ENCODE assay signal across 9 mouse cellular contexts in genomic region chr3:87408171-87408570, GRCm38 (mm10). TPM values are rescaled to one million over a fixed set of nuclear protein-coding genes. Genes with fewer than 3 reads are reported as not detected.
DNase-seq lines count a peak whose midpoint lies in the region; ATAC-seq lines count a peak whose summit lies in the region.
"Had no signal": no experiment of that assay in that cellular context is flagged by ENCODE, and none has a peak within 500 bp of the region (broad histone marks: within the 10 kb centered on the region; RNA-seq: fewer than 3 reads in every experiment).

No protein-coding gene starts in this region.

- no peak overlapping the region for H3K9ac ChIP-seq in neural tube, embryonic 15.5 days (replicated peaks)
- H3K9ac ChIP-seq: hindbrain, embryonic 15.5 days had no signal

- WGBS in neural tube, embryonic 15.5 days, result 26% methylated on average over 4 of the region's 4 CpGs

- no peaks in the 10 kb centered on the region for H3K36me3 ChIP-seq in neural tube, embryonic 15.5 days
- H3K36me3 ChIP-seq: hindbrain, embryonic 15.5 days had no signal

- no peak overlapping the region for H3K27ac ChIP-seq in neural tube, embryonic 15.5 days (replicated peaks)
- H3K27ac ChIP-seq: hindbrain, embryonic 15.5 days had no signal

- H3K4me2 ChIP-seq in neural tube, embryonic 15.5 days, result no peak overlapping the region
- H3K4me2 ChIP-seq: hindbrain, embryonic 15.5 days had no signal

- H3K4me1 ChIP-seq in neural tube, embryonic 15.5 days, result peaks cover 4% of the 10 kb centered on the region
- H3K4me1 ChIP-seq: hindbrain, embryonic 15.5 days had no signal

- no peaks in the 10 kb centered on the region for H3K27me3 ChIP-seq in neural tube, embryonic 15.5 days (replicated peaks)
- H3K27me3 ChIP-seq: hindbrain, embryonic 15.5 days had no signal

- ATAC-seq in neural tube, embryonic 15.5 days (ENCODE audit: low FRiP score), result no peak
- ATAC-seq in activated CD4-positive, CD25-positive, alpha-beta regulatory T cell, adult 4 months, result peak; percentile 75
- ATAC-seq in inflammation-experienced regulatory T-cells, adult 6 months, result peak; percentile 72

- H3K4me3 ChIP-seq in neural tube, embryonic 15.5 days (replicated peaks), result no peak overlapping the region
- H3K4me3 ChIP-seq: hindbrain, embryonic 15.5 days had no signal

- peak; percentile 16 for DNase-seq in neural tube, embryonic 10.5 days (ENCODE audit: extremely low spot score, low spot score)
- DNase-seq in retina, postnatal 1 day, result peak; percentile 51
- no peak for DNase-seq in cerebellum, adult 11 months
- DNase-seq in heart, adult 11 months, result no peak

- no peaks in the 10 kb centered on the region for H3K9me3 ChIP-seq in neural tube, embryonic 15.5 days (replicated peaks)
- H3K9me3 ChIP-seq: hindbrain, embryonic 15.5 days had no signal

RNA-seq across cellular contexts. Expression of gene Fcrl5, which starts 27.4 kb away (rescaled TPM):
- not detected in 2 replicates for polyA plus RNA-seq in neural tube, embryonic 15.5 days (2015; fragmentation: Nextera tagmentation; extraction: Ambion mirVana)
- not detected for polyA plus RNA-seq in activated CD4-positive, CD25-positive, alpha-beta regulatory T cell, adult 4 months (2017; shearing (Covaris generic))
- under 1 TPM; 0.31 to 0.51 (median 0.39) TPM for polyA plus RNA-seq in inflammation-experienced regulatory T-cells, adult 6 months (2017; shearing (Covaris generic))
- polyA plus RNA-seq: hindbrain, embryonic 15.5 days; stomach, embryonic 16.5 days had no signal

RNA-seq across cellular contexts. Expression of gene Fcrl1, which starts 32.0 kb away (rescaled TPM):
- polyA plus RNA-seq in neural tube, embryonic 15.5 days (2015; fragmentation: Nextera tagmentation; extraction: Ambion mirVana), result 0.12 and 0.29 TPM in 2 replicates
- 10 to 100 TPM; 23.6 to 38.1 TPM for polyA plus RNA-seq in activated CD4-positive, CD25-positive, alpha-beta regulatory T cell, adult 4 months (2017; shearing (Covaris generic))
- polyA plus RNA-seq in inflammation-experienced regulatory T-cells, adult 6 months (2017; shearing (Covaris generic)), result 10 to 100 TPM; 19.6 to 37.1 (median 30.9) TPM

RNA-seq across cellular contexts. Expression of gene Cd5l, which starts 50.5 kb away (rescaled TPM):
- polyA plus RNA-seq in neural tube, embryonic 15.5 days (2015; fragmentation: Nextera tagmentation; extraction: Ambion mirVana), result 0.12 and 0.28 TPM in 2 replicates
- under 1 TPM; 0.46 to 0.49 TPM for polyA plus RNA-seq in activated CD4-positive, CD25-positive, alpha-beta regulatory T cell, adult 4 months (2017; shearing (Covaris generic))
- polyA plus RNA-seq in inflammation-experienced regulatory T-cells, adult 6 months (2017; shearing (Covaris generic)), result under 1 TPM in 2 of 3 experiments, not detected in 1; 0.16 to 0.58 TPM

Comparison
In these comparisons a context has a peak if more than half of its experiments do, and no peak if none do; other contexts are left out.
1. DNase-seq: peak in neural tube, embryonic 10.5 days (single experiment) and retina, postnatal 1 day (single experiment); none in cerebellum, adult 11 months (single experiment) and heart, adult 11 months (single experiment).
2. RNA of gene Fcrl1, which starts 32.0 kb away (polyA plus RNA-seq): 23.6 to 38.1 TPM in activated CD4-positive, CD25-positive, alpha-beta regulatory T cell, adult 4 months and 19.6 to 37.1 TPM in inflammation-experienced regulatory T-cells, adult 6 months; 0.12 to 0.29 TPM in neural tube, embryonic 15.5 days; every median in the first group is over 10 times any median in the second.